Mouse (Mus musculus) E14TG2a.4 (cell line): ENCODE data around the gene Lonp1.

Experiments
- H3K27me3 ChIP-seq: 2 replicates; pipeline ENCODE4 v1.6.1; 2014; ENCODE audit warnings: low read length, control low read depth; ENCODE audit not compliant: insufficient read depth
- H3K36me3 ChIP-seq: 2 replicates; pipeline ENCODE4 v1.6.1; 2014; ENCODE audit warnings: low read length, control low read depth; ENCODE audit not compliant: insufficient read depth
- H3K4me1 ChIP-seq: replicated peaks from 2 replicates; pipeline ENCODE4 v1.6.1; 2014; ENCODE audit warnings: low read depth, low read length, control low read depth
- H3K4me3 ChIP-seq: replicated peaks from 2 replicates; pipeline ENCODE4 v1.5.1; 2014; ENCODE audit warnings: mild to moderate bottlenecking, low read length
- H3K9me3 ChIP-seq: 2 replicates; pipeline ENCODE4 v1.6.1; 2014; ENCODE audit warnings: low read length, control low read depth
- CTCF ChIP-seq: conservative IDR thresholded peaks from 2 replicates; pipeline ENCODE4 v1.5.1; 2014; ENCODE audit warnings: low read length
- NANOG ChIP-seq: IDR thresholded peaks from 2 replicates; pipeline ENCODE4 v1.6.1; 2014; ENCODE audit warnings: borderline replicate concordance, low read length, mixed read lengths
- POU5F1 ChIP-seq: IDR thresholded peaks from 2 replicates; pipeline ENCODE4 v1.6.1; 2014; ENCODE audit warnings: low read length, borderline replicate concordance

Lonp1 gene

GRCm38 (mm10) chr17:56584257-56585130 lies 42.2 kb downstream of the Lonp1 start, which contains the start of the genes Safb2 and Safb:
Gene Safb2, minus strand, starts transcription at chr17:56584585.
Gene Safb, plus strand, starts transcription at chr17:56584825.
- peaks cover 75% of the 10 kb centered on the region for H3K4me1 ChIP-seq
- no peak for TF ChIP-seq CTCF
- no peak for TF ChIP-seq NANOG
- no peak for TF ChIP-seq POU5F1
- H3K36me3 ChIP-seq: peaks cover 74% of the 10 kb centered on the region
- no peaks in the 10 kb centered on the region for H3K27me3 ChIP-seq
- H3K9me3 ChIP-seq: no peaks in the 10 kb centered on the region
- peak within 1 kb of the TSS; percentile 99 for H3K4me3 ChIP-seq

DNA sequence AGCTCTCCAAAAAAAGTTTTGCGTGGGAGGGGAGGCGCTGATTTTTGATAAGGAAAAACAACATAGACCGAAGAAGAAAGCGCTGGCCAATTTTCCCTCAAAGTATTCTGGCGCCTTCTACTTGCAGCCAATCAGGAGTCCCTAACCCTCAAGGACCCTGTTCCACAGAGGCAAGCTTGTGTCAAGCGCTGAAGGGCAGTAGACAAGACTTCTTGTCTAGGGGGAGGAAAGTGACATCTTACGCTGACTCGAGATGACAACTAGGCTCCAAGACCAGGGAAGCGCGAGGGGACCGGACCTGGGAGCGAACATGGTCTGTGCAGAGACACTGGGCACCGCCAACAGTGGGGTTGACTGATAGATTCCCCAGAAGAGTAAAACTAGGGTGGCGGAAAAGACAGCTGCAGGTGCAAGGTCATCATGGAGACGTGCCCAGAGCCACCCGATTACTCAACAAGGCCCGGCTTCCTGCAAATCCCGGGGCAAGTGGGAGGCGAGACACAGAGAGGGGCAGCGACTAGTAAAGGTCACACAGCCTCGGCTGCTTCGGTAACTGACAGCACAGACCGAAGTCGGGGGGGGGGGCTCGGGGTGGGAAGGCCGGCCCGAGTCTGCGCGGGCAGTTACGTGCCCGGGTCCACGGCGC lies 43.0 kb downstream of the Lonp1 start:
- Histone ChIP-seq H3K4me3 (peak overlapping the region; percentile 99), H3K4me1 (peaks cover 72% of the 10 kb centered on the region), H3K27me3 (no peaks in the 10 kb centered on the region), H3K9me3 (no peaks in the 10 kb centered on the region), H3K36me3 (peaks cover 74% of the 10 kb centered on the region)
- TF ChIP-seq NANOG (no peak), POU5F1 (no peak), CTCF (no peak)

- H3K27me3 ChIP-seq: no peaks in the 10 kb centered on the region
- no peak for TF ChIP-seq CTCF
- TF ChIP-seq NANOG: no peak
- TF ChIP-seq POU5F1: no peak
- peaks cover 72% of the 10 kb centered on the region for H3K4me1 ChIP-seq
- peak overlapping the region; percentile 99 for H3K4me3 ChIP-seq
- no peaks in the 10 kb centered on the region for H3K9me3 ChIP-seq
- peaks cover 74% of the 10 kb centered on the region for H3K36me3 ChIP-seq
Observed at GRCm38 (mm10) chr17:56583071-56583470, 43.6 kb downstream of the Lonp1 start.

DNA sequence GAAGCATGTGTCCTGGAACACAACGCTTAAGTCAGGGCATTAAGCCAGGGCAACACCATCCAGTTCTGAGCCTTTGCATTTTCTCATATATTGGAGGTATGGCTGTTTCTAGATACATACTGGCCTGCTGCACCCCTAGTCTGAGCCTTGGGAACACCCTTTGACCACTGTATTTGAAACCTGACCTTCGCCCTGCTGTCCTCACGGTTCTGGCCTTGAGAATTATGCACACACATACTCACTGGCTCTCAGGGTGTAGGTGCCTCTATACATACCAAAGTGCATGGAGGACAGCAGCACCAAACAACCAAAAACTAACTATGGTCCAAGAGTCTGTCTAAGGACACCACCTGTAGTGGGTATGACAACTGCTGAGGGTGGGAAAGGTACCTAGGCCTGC lies 53.7 kb downstream of the Lonp1 start:
- no peaks in the 10 kb centered on the region for H3K27me3 ChIP-seq
- H3K4me1 ChIP-seq: peaks cover 19% of the 10 kb centered on the region
- no peak for TF ChIP-seq CTCF
- TF ChIP-seq POU5F1: no peak
- no peak for TF ChIP-seq NANOG
- H3K4me3 ChIP-seq: no peak overlapping the region
- peaks cover 96% of the 10 kb centered on the region for H3K36me3 ChIP-seq
- no peaks in the 10 kb centered on the region for H3K9me3 ChIP-seq

DNA sequence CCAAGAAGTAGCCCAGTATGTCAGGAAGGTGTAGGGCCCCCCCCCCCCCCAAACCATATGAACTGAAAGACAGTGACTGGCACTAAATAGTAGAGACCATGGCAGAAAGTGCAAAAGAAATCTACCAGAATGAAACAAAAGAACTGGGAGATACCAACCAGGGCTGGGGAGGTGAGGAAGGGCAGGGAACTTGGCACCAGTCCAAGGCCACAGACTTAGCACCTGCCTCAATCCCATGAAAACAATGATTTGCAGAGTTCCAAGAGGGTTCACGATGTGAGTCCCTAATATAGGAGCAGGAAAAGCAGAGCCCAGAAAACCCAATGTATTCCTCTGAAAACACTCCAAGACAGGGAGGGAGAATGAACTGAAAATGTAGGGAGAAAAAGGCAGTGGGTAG lies 54.5 kb downstream of the Lonp1 start:
- Histone ChIP-seq H3K27me3 (no peaks in the 10 kb centered on the region), H3K4me1 (peaks cover 21% of the 10 kb centered on the region), H3K9me3 (no peaks in the 10 kb centered on the region), H3K4me3 (no peak overlapping the region), H3K36me3 (peaks cover 96% of the 10 kb centered on the region)
- no peak for TF ChIP-seq CTCF
- no peak for TF ChIP-seq POU5F1
- TF ChIP-seq NANOG: no peak

DNA sequence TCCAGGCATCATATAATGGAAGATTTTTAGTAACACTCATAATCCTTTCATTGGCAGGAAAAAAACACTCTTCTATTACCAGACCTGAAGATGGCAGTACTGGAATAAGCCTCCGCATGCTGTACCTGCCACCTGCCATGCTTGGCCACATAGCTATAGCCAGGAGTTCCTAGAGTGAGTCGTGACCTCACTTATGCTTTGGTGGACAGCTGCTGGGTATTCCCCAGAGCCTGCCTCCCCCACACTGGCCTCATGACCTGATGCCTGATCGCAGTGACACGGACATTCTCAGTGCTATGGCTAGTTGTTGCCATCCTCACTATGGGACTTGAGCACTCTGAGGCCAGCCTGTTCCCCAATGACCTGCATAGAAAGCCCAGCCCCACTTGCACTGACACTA lies 56.4 kb downstream of the Lonp1 start:
- H3K9me3 ChIP-seq: no peaks in the 10 kb centered on the region
- no peaks in the 10 kb centered on the region for H3K27me3 ChIP-seq
- TF ChIP-seq CTCF: no peak
- no peak for TF ChIP-seq POU5F1
- no peak for TF ChIP-seq NANOG
- H3K4me1 ChIP-seq: peaks cover 21% of the 10 kb centered on the region
- H3K4me3 ChIP-seq: no peak overlapping the region
- peaks cover 99% of the 10 kb centered on the region for H3K36me3 ChIP-seq

DNA sequence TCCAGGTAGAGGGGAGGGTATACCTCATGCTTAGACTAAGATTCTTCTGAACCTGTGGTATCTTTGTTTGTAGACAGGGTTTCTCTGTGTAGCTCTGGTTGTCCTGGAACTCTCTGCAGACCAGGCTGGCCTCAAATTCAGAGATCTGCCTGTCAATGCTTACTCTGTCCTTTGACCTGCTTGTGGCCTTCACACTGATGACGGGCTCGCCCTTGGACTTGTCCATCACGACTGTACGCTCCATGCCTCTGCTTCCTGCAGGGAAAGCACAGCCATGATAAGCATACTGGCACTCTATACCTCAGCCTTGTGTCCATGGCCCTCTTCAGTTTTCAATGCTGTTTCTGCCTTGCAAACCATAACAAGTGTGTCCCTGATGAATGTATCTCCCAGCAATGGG lies 59.3 kb downstream of the Lonp1 start:
- Histone ChIP-seq H3K27me3 (no peaks in the 10 kb centered on the region), H3K9me3 (no peaks in the 10 kb centered on the region), H3K4me3 (peak overlapping the region; percentile 37; the same call in 1 of the 2 replicates), H3K36me3 (peaks cover 100% of the 10 kb centered on the region), H3K4me1 (peaks cover 36% of the 10 kb centered on the region)
- no peak for TF ChIP-seq NANOG

DNA sequence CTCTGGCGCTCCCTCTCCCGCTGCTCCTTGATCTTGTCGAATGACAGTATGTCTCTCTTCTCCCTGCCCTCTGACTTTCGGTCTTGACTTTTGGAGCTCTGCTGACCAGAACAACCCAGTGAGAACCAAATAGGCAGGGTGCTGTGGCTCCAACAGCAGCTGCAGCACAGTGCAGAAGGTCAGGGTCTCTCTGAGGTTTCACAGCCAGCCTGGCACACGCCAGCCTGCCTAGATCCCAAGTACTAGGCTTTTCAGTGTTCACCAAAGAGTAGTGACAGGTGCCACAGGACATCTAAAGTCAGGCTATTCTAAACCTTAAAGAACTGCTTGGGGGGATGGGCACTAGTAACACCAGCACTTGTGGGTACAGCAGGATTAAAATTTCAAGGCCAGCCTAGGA lies 59.8 kb downstream of the Lonp1 start:
- peaks cover 100% of the 10 kb centered on the region for H3K36me3 ChIP-seq
- H3K4me1 ChIP-seq: peaks cover 39% of the 10 kb centered on the region
- H3K27me3 ChIP-seq: no peaks in the 10 kb centered on the region
- H3K9me3 ChIP-seq: no peaks in the 10 kb centered on the region
- TF ChIP-seq NANOG (no peak), POU5F1 (no peak), CTCF (no peak)
- peak overlapping the region; percentile 37; the same call in 1 of the 2 replicates for H3K4me3 ChIP-seq
